Mouse (Mus musculus) brain, embryonic 14.5 days (tissue): ENCODE measurements around the gene Pcdh8.
A peak's percentile ranks its signal among the peaks of the same experiment; 100 is the strongest.

Experiments used
- CTCF ChIP-seq: fragments of 200-500 bp; IDR thresholded peaks from 2 replicates; pipeline ENCODE4 v1.5.1; 2012; ENCODE audit warnings: inconsistent platforms, mild to moderate bottlenecking, moderate library complexity, borderline replicate concordance; ENCODE audit not compliant: insufficient read depth, insufficient read length; ENCODE audit errors: extremely low read depth
- POLR2A ChIP-seq: fragments of 200-500 bp; IDR thresholded peaks from 2 replicates; pipeline ENCODE4 v1.6.1; 2012; ENCODE audit warnings: mild to moderate bottlenecking, inconsistent platforms, borderline replicate concordance; ENCODE audit not compliant: poor library complexity, insufficient read depth, insufficient read length, severe bottlenecking; ENCODE audit errors: extremely low read depth

DNA sequence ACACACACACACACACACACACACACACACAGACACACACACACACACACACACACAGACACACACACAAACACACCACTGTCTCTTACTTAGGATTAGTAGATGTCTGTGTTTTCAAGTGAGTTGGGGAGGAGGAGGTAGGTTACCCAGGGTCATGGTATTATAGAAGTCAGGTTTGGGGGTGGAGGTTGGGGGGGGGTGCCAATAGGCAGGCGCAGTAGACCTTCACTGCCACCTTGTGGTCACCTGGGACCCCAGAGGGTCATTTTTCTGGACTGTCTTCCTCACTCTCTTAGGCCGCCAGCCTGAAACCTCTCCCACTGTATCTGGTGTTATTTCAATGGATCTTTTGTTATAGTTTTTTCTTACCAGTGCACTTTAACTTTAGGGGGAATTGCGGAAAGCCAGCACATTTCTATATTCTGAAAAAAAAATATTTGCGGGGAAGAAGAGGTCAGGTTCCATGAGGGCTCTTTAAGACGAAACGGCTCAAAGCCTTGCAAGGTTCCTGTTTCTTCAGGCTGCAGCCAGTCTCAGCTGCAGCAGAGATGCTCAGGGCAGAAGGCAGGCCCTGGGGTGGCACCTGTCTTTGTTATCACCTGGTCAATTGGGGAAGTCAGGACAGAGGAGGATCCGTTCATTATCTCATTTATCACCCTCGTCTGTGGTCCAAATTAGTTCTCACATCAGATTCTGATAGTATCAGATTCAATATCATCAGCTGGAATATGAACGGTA lies 33.3 kb downstream of the Pcdh8 start:
- TF ChIP-seq CTCF (peak; percentile 68), POLR2A (no peak)
